Mouse (Mus musculus): ENCODE measurements at regions not wholly inside any gene's neighbourhood (a gene's known extent, or its start where the extent isn't known, plus 50 kb on each side); places are given as distances from the start of the nearest gene placed in this dataset.
A peak's percentile ranks its signal among the peaks of the same experiment; 100 is the strongest.

GRCm38 (mm10) chr2:169524429-169524828 lies 63.1 kb downstream of the Gm11011 start:
- peak; percentile 4 for DNase-seq

- no peak for DNase-seq
Observed at GRCm38 (mm10) chr2:169519941-169520340, 67.6 kb downstream of the Gm11011 start.

GRCm38 (mm10) chr2:169515350-169515749 lies 72.2 kb downstream of the Gm11011 start:
- no peak for DNase-seq

GRCm38 (mm10) chr2:169510741-169511140 lies 76.8 kb downstream of the Gm11011 start:
- DNase-seq = no peak

- no peak for DNase-seq
Observed at GRCm38 (mm10) chr2:169509406-169509805, 78.1 kb downstream of the Gm11011 start.

GRCm38 (mm10) chr2:169504416-169505057 lies 83.0 kb downstream of the Gm11011 start:
- DNase-seq = no peak

GRCm38 (mm10) chr2:169503598-169503958 lies 84.0 kb downstream of the Gm11011 start:
- no peak for DNase-seq

GRCm38 (mm10) chr2:169502717-169503597 lies 84.6 kb downstream of the Gm11011 start:
- DNase-seq = no peak

- DNase-seq = no peak
Observed at GRCm38 (mm10) chr2:169501736-169502340, 85.7 kb downstream of the Gm11011 start.

GRCm38 (mm10) chr2:169495368-169495767 lies 92.2 kb downstream of the Gm11011 start:
- no peak for DNase-seq

GRCm38 (mm10) chr2:169494503-169495311 lies 92.8 kb downstream of the Gm11011 start:
- no peak for DNase-seq

- DNase-seq = no peak
Observed at GRCm38 (mm10) chr2:169493609-169494275, 93.8 kb downstream of the Gm11011 start.

- DNase-seq = peak; percentile 75
Observed at GRCm38 (mm10) chr2:169483934-169484333, 103.6 kb downstream of the Gm11011 start.

GRCm38 (mm10) chr2:169481731-169482465 lies 105.6 kb downstream of the Gm11011 start:
- peak; percentile 69 for DNase-seq

GRCm38 (mm10) chr2:169474418-169475112 lies 113.0 kb downstream of the Gm11011 start:
- no peak for DNase-seq

- no peak for DNase-seq
Observed at GRCm38 (mm10) chr2:169469538-169469937, 118.0 kb downstream of the Gm11011 start.

GRCm38 (mm10) chr2:169467621-169468020 lies 119.9 kb downstream of the Gm11011 start:
- no peak for DNase-seq

- DNase-seq = no peak
Observed at GRCm38 (mm10) chr2:169464106-169464505, 123.4 kb downstream of the Gm11011 start.

- no peak for DNase-seq
Observed at GRCm38 (mm10) chr2:169461491-169462039, 126.0 kb downstream of the Gm11011 start.

- DNase-seq = no peak
Observed at GRCm38 (mm10) chr2:169452956-169453355, 134.6 kb downstream of the Gm11011 start.

- DNase-seq = no peak
Observed at GRCm38 (mm10) chr2:169450801-169451200, 136.7 kb downstream of the Gm11011 start.

Measured in kidney, adult 11 months (tissue).